Mouse (Mus musculus) liver, embryonic 14.5 days (tissue): Measurements from ENCODE around the gene Bcdin3d.

ENCODE experiments used
- CTCF ChIP-seq: IDR thresholded peaks from 2 replicates; pipeline ENCODE4 v1.5.1; 2016; ENCODE audit warnings: antibody characterized with exemption, low read depth, control low read depth
- EP300 ChIP-seq: IDR thresholded peaks from 2 replicates; pipeline ENCODE4 v1.6.1; 2016; ENCODE audit warnings: antibody characterized with exemption, low read depth

DNA sequence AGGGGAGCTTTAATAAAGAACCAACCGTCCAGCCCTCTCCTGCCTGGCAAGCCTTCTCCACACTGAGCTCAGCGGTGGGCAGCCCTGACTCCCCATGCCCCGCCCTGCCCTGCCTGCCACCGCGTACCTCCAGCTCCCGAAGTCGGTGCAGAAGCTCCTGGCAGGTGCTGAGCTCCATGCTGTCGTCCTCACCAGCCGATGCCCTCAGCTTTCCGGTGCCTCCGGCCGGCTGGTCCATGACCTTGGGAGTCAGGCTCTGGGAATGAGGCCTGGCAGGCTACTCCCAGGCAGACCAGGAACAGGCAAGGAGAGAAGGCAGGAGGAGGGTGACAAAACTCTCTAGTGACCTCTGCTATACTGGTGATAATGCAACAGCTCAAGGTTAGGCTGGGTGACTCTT is 40.6 kb downstream of the Bcdin3d start:
- no peak for TF ChIP-seq CTCF
- TF ChIP-seq EP300 = no peak
